Mouse (Mus musculus): ENCODE results near the gene 4930595M18Rik. TPM values are rescaled to one million over a fixed set of nuclear protein-coding genes. Genes with fewer than 3 reads are reported as not detected.

4930595M18Rik gene
- polyA plus RNA-seq (2015; fragmentation: Nextera tagmentation; extraction: Ambion mirVana) = not detected in 2 replicates

GRCm38 (mm10) chrX:81458021-81458420 lies at the start of gene 4930595M18Rik:
Gene 4930595M18Rik (minus strand): TSS chrX:81458121.
- ATAC-seq (replicated peaks; ENCODE audit: low FRiP score) = no peak
- H3K9ac ChIP-seq = no peak within 1 kb of the TSS
- H3K4me3 ChIP-seq (replicated peaks) = no peak within 1 kb of the TSS
- H3K36me3 ChIP-seq = no peaks in the 10 kb centered on the region
- no peaks in the 10 kb centered on the region for H3K4me1 ChIP-seq
- no peaks in the 10 kb centered on the region for H3K27me3 ChIP-seq
- H3K27ac ChIP-seq = no peak within 1 kb of the TSS
- no peak within 1 kb of the TSS for H3K4me2 ChIP-seq
- 96% methylated on average over 6 of the region's 6 CpGs for WGBS
- H3K9me3 ChIP-seq (replicated peaks) = no peaks in the 10 kb centered on the region

GRCm38 (mm10) chrX:81472500-81472899 lies 14.6 kb upstream of the 4930595M18Rik start:
- Histone ChIP-seq H3K4me1 (no peaks in the 10 kb centered on the region), H3K9me3 (replicated peaks) (no peaks in the 10 kb centered on the region), H3K4me2 (no peak overlapping the region), H3K27me3 (no peaks in the 10 kb centered on the region), H3K36me3 (no peaks in the 10 kb centered on the region), H3K27ac (no peak overlapping the region), H3K4me3 (replicated peaks) (no peak overlapping the region), H3K9ac (no peak overlapping the region)
- no peak for ATAC-seq (replicated peaks; ENCODE audit: low FRiP score)
